Mouse (Mus musculus): Measurements from ENCODE around the gene Ccdc91. TPM values are rescaled to one million over a fixed set of nuclear protein-coding genes. Genes with fewer than 3 reads are reported as not detected.

Ccdc91 gene
- polyA plus RNA-seq, 1 experiment from 2014 or later: 33.2 TPM

- no peaks in the 10 kb centered on the region for H3K27me3 ChIP-seq (ENCODE audit: control insufficient read depth, insufficient read depth, low read length)
- H3K9ac ChIP-seq (ENCODE audit: low read length): no peak overlapping the region
- 54% methylated on average over 3 of the region's 3 CpGs for WGBS
- peak; percentile 42; the same call in 1 of the 2 replicates for ATAC-seq (ENCODE audit: insufficient read depth, low FRiP score, low TSS enrichment)
- H3K27ac ChIP-seq (ENCODE audit: low read depth, low read length): no peak overlapping the region
- H3K4me1 ChIP-seq (ENCODE audit: control insufficient read depth, insufficient read depth, low read length): no peaks in the 10 kb centered on the region
- peak; percentile 23 for DNase-seq (ENCODE audit: low spot score)
- H3K36me3 ChIP-seq (ENCODE audit: control insufficient read depth, insufficient read depth, low read length): no peaks in the 10 kb centered on the region
- H3K9me3 ChIP-seq (ENCODE audit: control insufficient read depth, low read length): no peaks in the 10 kb centered on the region
- no peak overlapping the region for H3K4me3 ChIP-seq (ENCODE audit: low read depth, low read length)
- no peak overlapping the region for H3K4me2 ChIP-seq (ENCODE audit: low read depth)
Measured at GRCm38 (mm10) chr6:147587675-147588074, 112.0 kb downstream of the Ccdc91 start.

DNA sequence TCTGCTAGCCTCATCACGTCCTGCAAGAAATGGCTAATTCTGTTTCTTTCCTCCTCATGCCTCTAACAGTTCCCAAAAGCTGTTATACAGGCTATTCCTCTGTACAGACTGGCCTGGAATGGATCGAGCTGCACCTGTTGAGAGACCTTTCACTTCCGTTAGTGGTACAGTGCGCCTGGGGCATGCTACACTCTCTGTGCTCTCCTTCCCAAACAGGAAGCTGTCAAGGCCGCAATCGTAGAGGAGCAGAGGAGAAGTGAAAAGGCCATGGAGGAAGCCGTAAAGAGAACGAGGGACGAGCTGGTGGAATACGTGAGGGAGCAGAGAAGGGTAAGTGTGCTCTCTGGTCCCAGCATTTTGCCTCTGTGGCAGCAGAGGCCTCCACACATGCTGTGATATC is 131.0 kb downstream of the Ccdc91 start:
- no peak overlapping the region for H3K27ac ChIP-seq (ENCODE audit: low read depth, low read length)
- no peak overlapping the region for H3K4me2 ChIP-seq (ENCODE audit: low read depth)
- no peaks in the 10 kb centered on the region for H3K27me3 ChIP-seq (ENCODE audit: control insufficient read depth, insufficient read depth, low read length)
- H3K4me1 ChIP-seq (ENCODE audit: control insufficient read depth, insufficient read depth, low read length): no peaks in the 10 kb centered on the region
- ATAC-seq (ENCODE audit: insufficient read depth, low FRiP score, low TSS enrichment) (no peak), DNase-seq (ENCODE audit: low spot score) (no peak)
- no peak overlapping the region for H3K9ac ChIP-seq (ENCODE audit: low read length)
- no peaks in the 10 kb centered on the region for H3K9me3 ChIP-seq (ENCODE audit: control insufficient read depth, low read length)
- no peak overlapping the region for H3K4me3 ChIP-seq (ENCODE audit: low read depth, low read length)
- no peaks in the 10 kb centered on the region for H3K36me3 ChIP-seq (ENCODE audit: control insufficient read depth, insufficient read depth, low read length)
- WGBS: 87% methylated on average over 10 of the region's 10 CpGs

GRCm38 (mm10) chr6:147607613-147608012 is 132.0 kb downstream of the Ccdc91 start:
- WGBS: 73% methylated on average over 6 of the region's 6 CpGs
- ATAC-seq (ENCODE audit: insufficient read depth, low FRiP score, low TSS enrichment): no peak
- no peak overlapping the region for H3K4me3 ChIP-seq (ENCODE audit: low read depth, low read length)
- H3K9me3 ChIP-seq (ENCODE audit: control insufficient read depth, low read length): no peaks in the 10 kb centered on the region
- no peaks in the 10 kb centered on the region for H3K4me1 ChIP-seq (ENCODE audit: control insufficient read depth, insufficient read depth, low read length)
- H3K27ac ChIP-seq (ENCODE audit: low read depth, low read length): no peak overlapping the region
- DNase-seq (ENCODE audit: low spot score): no peak
- H3K36me3 ChIP-seq (ENCODE audit: control insufficient read depth, insufficient read depth, low read length): no peaks in the 10 kb centered on the region
- no peak overlapping the region for H3K9ac ChIP-seq (ENCODE audit: low read length)
- H3K4me2 ChIP-seq (ENCODE audit: low read depth): no peak overlapping the region
- H3K27me3 ChIP-seq (ENCODE audit: control insufficient read depth, insufficient read depth, low read length): no peaks in the 10 kb centered on the region

- Histone ChIP-seq H3K4me3 (ENCODE audit: low read depth, low read length) (no peak overlapping the region), H3K9ac (ENCODE audit: low read length) (no peak overlapping the region), H3K4me1 (ENCODE audit: control insufficient read depth, insufficient read depth, low read length) (no peaks in the 10 kb centered on the region), H3K27ac (ENCODE audit: low read depth, low read length) (no peak overlapping the region), H3K27me3 (ENCODE audit: control insufficient read depth, insufficient read depth, low read length) (no peaks in the 10 kb centered on the region), H3K36me3 (ENCODE audit: control insufficient read depth, insufficient read depth, low read length) (no peaks in the 10 kb centered on the region), H3K9me3 (ENCODE audit: control insufficient read depth, low read length) (no peaks in the 10 kb centered on the region), H3K4me2 (ENCODE audit: low read depth) (no peak overlapping the region)
- ATAC-seq (ENCODE audit: insufficient read depth, low FRiP score, low TSS enrichment) (no peak), DNase-seq (ENCODE audit: low spot score) (no peak)
- WGBS: 78% methylated on average over 2 of the region's 2 CpGs
Measured at GRCm38 (mm10) chr6:147615306-147615705, 139.7 kb downstream of the Ccdc91 start.

- ATAC-seq (ENCODE audit: insufficient read depth, low FRiP score, low TSS enrichment) (no peak), DNase-seq (ENCODE audit: low spot score) (no peak)
- Histone ChIP-seq H3K27me3 (ENCODE audit: control insufficient read depth, insufficient read depth, low read length) (no peaks in the 10 kb centered on the region), H3K9me3 (ENCODE audit: control insufficient read depth, low read length) (no peaks in the 10 kb centered on the region), H3K36me3 (ENCODE audit: control insufficient read depth, insufficient read depth, low read length) (no peaks in the 10 kb centered on the region), H3K27ac (ENCODE audit: low read depth, low read length) (no peak overlapping the region), H3K4me2 (ENCODE audit: low read depth) (no peak overlapping the region), H3K4me3 (ENCODE audit: low read depth, low read length) (no peak overlapping the region), H3K4me1 (ENCODE audit: control insufficient read depth, insufficient read depth, low read length) (no peaks in the 10 kb centered on the region), H3K9ac (ENCODE audit: low read length) (no peak overlapping the region)
- 95% methylated on average over 3 of the region's 3 CpGs for WGBS
Measured at GRCm38 (mm10) chr6:147623142-147623541, 147.5 kb downstream of the Ccdc91 start.

DNA sequence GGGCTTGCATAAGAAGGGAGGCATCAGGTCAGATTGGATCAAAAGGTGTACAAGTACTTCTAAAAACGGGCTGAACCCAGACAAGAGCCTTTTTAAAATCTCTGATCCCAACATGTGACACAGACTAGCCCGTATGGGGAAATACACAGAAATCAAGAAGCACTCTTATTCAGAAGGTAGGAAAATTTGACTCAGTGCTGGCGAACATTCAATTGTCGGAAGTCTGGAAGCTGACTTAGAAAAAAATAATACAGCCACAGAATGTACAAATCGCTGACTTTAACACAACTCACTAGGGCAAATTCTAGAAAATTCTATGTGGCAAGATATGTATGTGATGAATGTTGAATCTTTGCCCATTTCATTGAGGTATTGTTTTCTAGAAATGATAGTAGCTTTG is 160.8 kb downstream of the Ccdc91 start:
- WGBS: 85% methylated on average over 5 of the region's 5 CpGs
- no peak overlapping the region for H3K4me2 ChIP-seq (ENCODE audit: low read depth)
- H3K27ac ChIP-seq (ENCODE audit: low read depth, low read length): no peak overlapping the region
- no peaks in the 10 kb centered on the region for H3K9me3 ChIP-seq (ENCODE audit: control insufficient read depth, low read length)
- H3K9ac ChIP-seq (ENCODE audit: low read length): no peak overlapping the region
- H3K27me3 ChIP-seq (ENCODE audit: control insufficient read depth, insufficient read depth, low read length): no peaks in the 10 kb centered on the region
- no peaks in the 10 kb centered on the region for H3K4me1 ChIP-seq (ENCODE audit: control insufficient read depth, insufficient read depth, low read length)
- no peak for DNase-seq (ENCODE audit: low spot score)
- ATAC-seq (ENCODE audit: insufficient read depth, low FRiP score, low TSS enrichment): no peak
- no peak overlapping the region for H3K4me3 ChIP-seq (ENCODE audit: low read depth, low read length)
- no peaks in the 10 kb centered on the region for H3K36me3 ChIP-seq (ENCODE audit: control insufficient read depth, insufficient read depth, low read length)

GRCm38 (mm10) chr6:147643875-147644274 is 168.2 kb downstream of the Ccdc91 start:
- Histone ChIP-seq H3K4me2 (ENCODE audit: low read depth) (no peak overlapping the region), H3K9ac (ENCODE audit: low read length) (no peak overlapping the region), H3K27me3 (ENCODE audit: control insufficient read depth, insufficient read depth, low read length) (no peaks in the 10 kb centered on the region), H3K4me3 (ENCODE audit: low read depth, low read length) (no peak overlapping the region), H3K36me3 (ENCODE audit: control insufficient read depth, insufficient read depth, low read length) (no peaks in the 10 kb centered on the region), H3K9me3 (ENCODE audit: control insufficient read depth, low read length) (no peaks in the 10 kb centered on the region), H3K4me1 (ENCODE audit: control insufficient read depth, insufficient read depth, low read length) (no peaks in the 10 kb centered on the region), H3K27ac (ENCODE audit: low read depth, low read length) (no peak overlapping the region)
- WGBS: 89% methylated on average over 7 of the region's 7 CpGs
- ATAC-seq (ENCODE audit: insufficient read depth, low FRiP score, low TSS enrichment): no peak
- DNase-seq (ENCODE audit: low spot score): no peak

GRCm38 (mm10) chr6:147644391-147644790 is 168.8 kb downstream of the Ccdc91 start:
- Histone ChIP-seq H3K4me3 (ENCODE audit: low read depth, low read length) (no peak overlapping the region), H3K9ac (ENCODE audit: low read length) (no peak overlapping the region), H3K36me3 (ENCODE audit: control insufficient read depth, insufficient read depth, low read length) (no peaks in the 10 kb centered on the region), H3K27ac (ENCODE audit: low read depth, low read length) (no peak overlapping the region), H3K27me3 (ENCODE audit: control insufficient read depth, insufficient read depth, low read length) (no peaks in the 10 kb centered on the region), H3K9me3 (ENCODE audit: control insufficient read depth, low read length) (no peaks in the 10 kb centered on the region), H3K4me2 (ENCODE audit: low read depth) (no peak overlapping the region), H3K4me1 (ENCODE audit: control insufficient read depth, insufficient read depth, low read length) (no peaks in the 10 kb centered on the region)
- no peak for DNase-seq (ENCODE audit: low spot score)
- no peak for ATAC-seq (ENCODE audit: insufficient read depth, low FRiP score, low TSS enrichment)

- no peak overlapping the region for H3K9ac ChIP-seq (ENCODE audit: low read length)
- WGBS: 91% methylated on average over 11 of the region's 11 CpGs
- no peaks in the 10 kb centered on the region for H3K27me3 ChIP-seq (ENCODE audit: control insufficient read depth, insufficient read depth, low read length)
- H3K9me3 ChIP-seq (ENCODE audit: control insufficient read depth, low read length): no peaks in the 10 kb centered on the region
- no peak overlapping the region for H3K27ac ChIP-seq (ENCODE audit: low read depth, low read length)
- no peak overlapping the region for H3K4me3 ChIP-seq (ENCODE audit: low read depth, low read length)
- DNase-seq (ENCODE audit: low spot score) (no peak), ATAC-seq (ENCODE audit: insufficient read depth, low FRiP score, low TSS enrichment) (no peak)
- no peaks in the 10 kb centered on the region for H3K4me1 ChIP-seq (ENCODE audit: control insufficient read depth, insufficient read depth, low read length)
- no peak overlapping the region for H3K4me2 ChIP-seq (ENCODE audit: low read depth)
- H3K36me3 ChIP-seq (ENCODE audit: control insufficient read depth, insufficient read depth, low read length): no peaks in the 10 kb centered on the region
Measured at GRCm38 (mm10) chr6:147646401-147646968, 170.9 kb downstream of the Ccdc91 start.

All from neural tube, embryonic 11.5 days (tissue).